8 mouse cellular contexts compared by ENCODE assay signal in the genomic region with DNA sequence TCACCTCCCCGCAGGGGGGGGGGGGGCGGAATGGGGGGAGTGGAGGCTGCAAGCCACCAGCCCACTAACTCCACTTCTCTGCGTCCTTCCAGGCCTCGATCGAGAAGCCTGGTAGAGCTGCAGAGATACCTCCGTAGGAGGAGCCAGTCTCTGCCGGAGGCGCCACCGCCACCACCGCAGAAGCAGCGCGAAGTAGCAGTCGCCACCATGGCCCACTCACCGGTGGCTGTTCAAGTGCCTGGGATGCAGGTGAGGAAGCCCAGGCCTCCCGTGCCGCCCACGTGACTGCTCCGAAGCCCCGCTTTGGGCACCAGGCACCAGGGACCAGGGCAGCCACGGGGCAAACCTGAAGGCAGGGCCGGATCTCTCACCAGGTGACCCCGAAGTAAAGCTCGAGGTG. TPM values are rescaled to one million over a fixed set of nuclear protein-coding genes. Genes with fewer than 3 reads are reported as not detected.
DNase-seq lines count a peak whose midpoint lies in the region; ATAC-seq and TF ChIP-seq lines count a peak whose summit lies in the region.

No protein-coding gene starts in this region.

- no peaks in the 10 kb centered on the region for H3K36me3 ChIP-seq in lung, embryonic 15.5 days
- H3K36me3 ChIP-seq in heart, embryonic 12.5 days, result no peaks in the 10 kb centered on the region
- H3K36me3 ChIP-seq in kidney, postnatal 0 days (ENCODE audit: insufficient read depth, low read length), result no peaks in the 10 kb centered on the region

- ATAC-seq in lung, embryonic 15.5 days (ENCODE audit: borderline replicate concordance, extremely low read depth, low FRiP score, low TSS enrichment), result peak; percentile 62
- peak; percentile 29; the same call in 1 of the 2 replicates for ATAC-seq in heart, embryonic 12.5 days (ENCODE audit: insufficient number of reproducible peaks, low FRiP score)
- peak; percentile 52; the same call in 1 of the 2 replicates for ATAC-seq in kidney, postnatal 0 days (replicated peaks; ENCODE audit: low FRiP score, low read depth)
- ATAC-seq in megakaryocyte, adult 5-6 weeks (ENCODE audit: poor library complexity, severe bottlenecking), result peak; percentile 48

- no peaks in the 10 kb centered on the region for H3K9me3 ChIP-seq in lung, embryonic 15.5 days
- H3K9me3 ChIP-seq in heart, embryonic 12.5 days (replicated peaks), result no peaks in the 10 kb centered on the region
- H3K9me3 ChIP-seq in kidney, postnatal 0 days (replicated peaks; ENCODE audit: low read length), result no peaks in the 10 kb centered on the region

- H3K4me1 ChIP-seq in lung, embryonic 15.5 days, result no peaks in the 10 kb centered on the region
- H3K4me1 ChIP-seq in heart, embryonic 12.5 days (replicated peaks), result no peaks in the 10 kb centered on the region
- H3K4me1 ChIP-seq in kidney, postnatal 0 days (replicated peaks; ENCODE audit: insufficient read depth, low read length), result no peaks in the 10 kb centered on the region

- peak overlapping the region; percentile 55; the same call in 1 of the 2 replicates for H3K27ac ChIP-seq in lung, embryonic 15.5 days
- no peak overlapping the region; the same call in 1 of the 2 replicates for H3K27ac ChIP-seq in heart, embryonic 12.5 days (ENCODE audit: poor library complexity, severe bottlenecking)
- H3K27ac ChIP-seq in kidney, postnatal 0 days, result no peak overlapping the region

- DNase-seq in lung, postnatal 25 days (ENCODE audit: low spot score), result no peak
- DNase-seq in cerebellum, postnatal 25 days, result peak; percentile 12 to 30
- peak; percentile 1 for DNase-seq in kidney, postnatal 0 days (ENCODE audit: low spot score)
- DNase-seq in spleen, postnatal 10 days (ENCODE audit: low spot score in 2 of 2), result peak; percentile 31 to 38
- DNase-seq in embryo, embryonic 10.5 days (ENCODE audit: low spot score), result no peak

- peak overlapping the region; percentile 41 for H3K4me3 ChIP-seq in lung, embryonic 15.5 days
- H3K4me3 ChIP-seq in heart, embryonic 12.5 days, result peak overlapping the region; percentile 68
- peak overlapping the region; percentile 37 for H3K4me3 ChIP-seq in kidney, postnatal 0 days (replicated peaks; ENCODE audit: low read depth, low read length)

- no peak for TF ChIP-seq CTCF in kidney, postnatal 0 days (IDR thresholded peaks at IDR 0.05; ENCODE audit: low read depth)

- peak overlapping the region; percentile 63 for H3K4me2 ChIP-seq in lung, embryonic 15.5 days
- peak overlapping the region; percentile 81 for H3K4me2 ChIP-seq in heart, embryonic 12.5 days
- peak overlapping the region; percentile 71 for H3K4me2 ChIP-seq in kidney, postnatal 0 days (ENCODE audit: low read length)

- H3K27me3 ChIP-seq in lung, embryonic 15.5 days, result peaks cover 6% of the 10 kb centered on the region; the same call in 1 of the 2 replicates
- H3K27me3 ChIP-seq in heart, embryonic 12.5 days (replicated peaks), result no peaks in the 10 kb centered on the region
- no peaks in the 10 kb centered on the region for H3K27me3 ChIP-seq in kidney, postnatal 0 days (ENCODE audit: insufficient read depth, low read length)

- 17% methylated on average over 17 of the region's 23 CpGs for WGBS in lung, embryonic 15.5 days
- 16% methylated on average over 21 of the region's 23 CpGs for WGBS in heart, embryonic 12.5 days
- WGBS in kidney, postnatal 0 days, result 28% methylated on average over 20 of the region's 23 CpGs

- H3K9ac ChIP-seq in lung, embryonic 15.5 days, result peak overlapping the region; percentile 14; the same call in 1 of the 2 replicates
- peak overlapping the region; percentile 67 for H3K9ac ChIP-seq in heart, embryonic 12.5 days
- H3K9ac ChIP-seq in kidney, postnatal 0 days (ENCODE audit: low read depth, low read length), result peak overlapping the region; percentile 46; the same call in 1 of the 2 replicates

RNA-seq across cellular contexts. Expression of gene Stk26, which starts 0.7 kb away (rescaled TPM):
- polyA plus RNA-seq in lung, embryonic 15.5 days (2015; fragmentation: Nextera tagmentation; extraction: Ambion mirVana), result 6.6 and 7.0 TPM in 2 replicates
- polyA plus RNA-seq in heart, embryonic 12.5 days (2016; fragmentation: Nextera tagmentation; extraction: Ambion mirVana), result 9.6 and 10.5 TPM in 2 replicates
- polyA plus RNA-seq in kidney, postnatal 0 days (2015; fragmentation: Nextera tagmentation; extraction: Ambion mirVana), result 4.3 and 4.8 TPM in 2 replicates
- 89.8 and 100 TPM in 2 replicates for total RNA-seq in megakaryocyte, adult 5-6 weeks (2015)
- 77.5 and 89.4 TPM in 2 replicates for total RNA-seq in megakaryocyte, adult 5-6 weeks (2017)

Comparison
In these comparisons a context has a peak if more than half of its experiments do, and no peak if none do; other contexts are left out.
1. H3K9ac ChIP-seq: peak in every context shown above with its lines; median percentile 67 in heart, embryonic 12.5 days; 46 in kidney, postnatal 0 days; 14 in lung, embryonic 15.5 days.
2. DNase-seq: peak in cerebellum, postnatal 25 days (2 of 2), kidney, postnatal 0 days (single experiment) and spleen, postnatal 10 days (2 of 2); none in lung, postnatal 25 days (single experiment) and embryo, embryonic 10.5 days (single experiment).
3. Peak in every context shown above with its lines, with median percentiles within 50 percentile points of each other: ATAC-seq, H3K4me2 ChIP-seq and H3K4me3 ChIP-seq.